Mouse (Mus musculus) MEL (cell line): ENCODE data around the gene Rabgap1l. TPM values are rescaled to one million over a fixed set of nuclear protein-coding genes. Genes with fewer than 3 reads are reported as not detected.

Source experiments
- DNase-seq: peaks from one replicate; pipeline ENCODE4 v3.0.0; 2011; ENCODE audit warnings: low read depth, low spot score
- H3K27ac ChIP-seq: 2 replicates; pipeline ENCODE4 v1.5.1; 2012; ENCODE audit warnings: low read depth, mild to moderate bottlenecking, control low read depth, low read length, moderate library complexity; ENCODE audit not compliant: control insufficient read depth
- H3K27me3 ChIP-seq, 2 experiments: fragments of 150-350 bp in 1 of 2; sonication (generic) in 1 of 2; 2 replicates each; pipeline ENCODE4 v1.6.1; 2012; ENCODE audit warnings: low read length in 2 of 2, mild to moderate bottlenecking in 2 of 2, improper control_type of control experiment in 1 of 2, moderate library complexity in 1 of 2; ENCODE audit not compliant: insufficient read depth in 2 of 2, control insufficient read depth in 1 of 2
- H3K36me3 ChIP-seq, 2 experiments: 2 replicates each; pipeline ENCODE4 v1.6.1; 2012 to 2014; ENCODE audit warnings: low read length in 2 of 2, improper control_type of control experiment in 1 of 2, inconsistent platforms in 1 of 2, mild to moderate bottlenecking in 1 of 2; ENCODE audit not compliant: insufficient read depth in 2 of 2, control insufficient read depth in 1 of 2
- H3K4me1 ChIP-seq, 2 experiments: fragments of 150-350 bp in 1 of 2; sonication (generic) in 1 of 2; 2 replicates each; pipeline ENCODE4 v1.6.1; 2012; ENCODE audit warnings: low read length in 2 of 2, improper control_type of control experiment in 1 of 2, mild to moderate bottlenecking in 1 of 2; ENCODE audit not compliant: insufficient read depth in 2 of 2, control insufficient read depth in 1 of 2
- H3K4me3 ChIP-seq, 2 experiments: fragments of 150-350 bp in 1 of 2; sonication (generic) in 1 of 2; 2 replicates each; pipeline ENCODE4 v1.5.1; 2012; ENCODE audit warnings: low read depth in 2 of 2, low read length in 2 of 2, mild to moderate bottlenecking in 2 of 2, moderate library complexity in 2 of 2, control low read depth in 1 of 2, improper control_type of control experiment in 1 of 2; ENCODE audit not compliant: control insufficient read depth in 1 of 2, insufficient read depth in 1 of 2
- H3K79me2 ChIP-seq: 2 replicates; pipeline ENCODE4 v1.6.1; 2012; ENCODE audit warnings: mild to moderate bottlenecking, low read length, moderate library complexity; ENCODE audit not compliant: control insufficient read depth, poor library complexity, insufficient read depth
- H3K9ac ChIP-seq: 2 replicates; pipeline ENCODE4 v1.6.1; 2012; ENCODE audit warnings: low read depth, mild to moderate bottlenecking, control low read depth, low read length, moderate library complexity; ENCODE audit not compliant: control insufficient read depth, poor library complexity, severe bottlenecking
- H3K9me3 ChIP-seq: fragments of 150-350 bp; sonication (generic); replicated peaks from 2 replicates; pipeline ENCODE4 v1.6.1; 2012; ENCODE audit warnings: mild to moderate bottlenecking, low read length, improper control_type of control experiment, moderate library complexity; ENCODE audit not compliant: insufficient read depth
- CHD1 ChIP-seq: IDR thresholded peaks from 2 replicates; pipeline ENCODE4 v1.6.1; 2012; ENCODE audit warnings: low read depth, mild to moderate bottlenecking, inconsistent platforms, low read length, improper control_type of control experiment
- ELF1 ChIP-seq: IDR thresholded peaks from 2 replicates; pipeline ENCODE4 v1.6.1; 2014; ENCODE audit warnings: low read depth, mild to moderate bottlenecking, inconsistent platforms, low read length, improper control_type of control experiment, moderate library complexity
- ETS1 ChIP-seq: IDR thresholded peaks from 2 replicates; pipeline ENCODE4 v1.6.1; 2012; ENCODE audit warnings: low read depth, mild to moderate bottlenecking, inconsistent platforms, low read length, improper control_type of control experiment, moderate library complexity
- HCFC1 ChIP-seq: IDR thresholded peaks from 2 replicates; pipeline ENCODE4 v1.6.1; 2012; ENCODE audit warnings: low read depth, mild to moderate bottlenecking, inconsistent platforms, low read length, improper control_type of control experiment, moderate library complexity
- JUND ChIP-seq: IDR thresholded peaks from 2 replicates; pipeline ENCODE4 v1.6.1; 2011; ENCODE audit warnings: low read depth, mild to moderate bottlenecking, improper control_type of control experiment, low read length
- MAZ ChIP-seq: IDR thresholded peaks from 2 replicates; pipeline ENCODE4 v1.6.1; 2012; ENCODE audit warnings: low read depth, mild to moderate bottlenecking, inconsistent platforms, low read length, improper control_type of control experiment
- MYC ChIP-seq: IDR thresholded peaks from 2 replicates; pipeline ENCODE4 v1.6.1; 2011; ENCODE audit warnings: low read depth, mild to moderate bottlenecking, low read length, improper control_type of control experiment, moderate library complexity
- NELFE ChIP-seq: IDR thresholded peaks from 2 replicates; pipeline ENCODE4 v1.6.1; 2011; ENCODE audit warnings: low read depth, low read length, improper control_type of control experiment
- NRF1 ChIP-seq: IDR thresholded peaks from 2 replicates; pipeline ENCODE4 v1.6.1; 2014; ENCODE audit warnings: low read depth, mild to moderate bottlenecking, inconsistent platforms, low read length, improper control_type of control experiment, moderate library complexity; ENCODE audit not compliant: poor library complexity, insufficient read depth, severe bottlenecking
- POLR2A ChIP-seq, 2 experiments: IDR thresholded peaks; 2 replicates each; pipeline ENCODE4 v1.6.1; 2011 to 2012; ENCODE audit warnings: low read length in 2 of 2, mild to moderate bottlenecking in 2 of 2, control low read depth in 1 of 2, improper control_type of control experiment in 1 of 2, low read depth in 1 of 2, moderate library complexity in 1 of 2; ENCODE audit not compliant: control insufficient read depth in 1 of 2, insufficient read depth in 1 of 2, poor library complexity in 1 of 2
- POLR2AphosphoS5 ChIP-seq: IDR thresholded peaks from 2 replicates; pipeline ENCODE4 v1.6.1; 2012; ENCODE audit warnings: low read depth, borderline replicate concordance, mild to moderate bottlenecking, inconsistent platforms, low read length, moderate library complexity, mixed read lengths
- USF1 ChIP-seq: IDR thresholded peaks from 2 replicates; pipeline ENCODE4 v1.6.1; 2014; ENCODE audit warnings: low read depth, mild to moderate bottlenecking, inconsistent platforms, low read length, improper control_type of control experiment, moderate library complexity
- USF2 ChIP-seq, 2 experiments: IDR thresholded peaks; 2 replicates each; pipeline ENCODE4 v1.6.1; 2011 to 2012; ENCODE audit warnings: improper control_type of control experiment in 2 of 2, low read length in 2 of 2, borderline replicate concordance in 1 of 2, inconsistent platforms in 1 of 2, low read depth in 1 of 2, mild to moderate bottlenecking in 1 of 2; ENCODE audit not compliant: insufficient read depth in 1 of 2
- ZC3H11A ChIP-seq: IDR thresholded peaks from 2 replicates; pipeline ENCODE4 v1.6.1; 2012; ENCODE audit warnings: low read depth, mild to moderate bottlenecking, inconsistent platforms, low read length, improper control_type of control experiment
- ZMIZ1 ChIP-seq: IDR thresholded peaks from 2 replicates; pipeline ENCODE4 v1.6.1; 2012; ENCODE audit warnings: low read depth, mild to moderate bottlenecking, inconsistent platforms, low read length, improper control_type of control experiment, moderate library complexity
- ZNF384 ChIP-seq: IDR thresholded peaks from 2 replicates; pipeline ENCODE4 v1.6.1; 2012; ENCODE audit warnings: low read depth, mild to moderate bottlenecking, inconsistent platforms, low read length, improper control_type of control experiment
- polyA plus RNA-seq, 2 experiments: library from polyadenylated mRNA; stranded (reverse) in 1 of 2; unstranded in 1 of 2; fragments of >175 nt in 1 of 2; fragments of >200 nt in 1 of 2; gene quantifications; 2 replicates each; pipeline versions ENCODE4 v1.2.1 to v1.2.4; 2012; ENCODE audit warnings: low replicate concordance in 2 of 2, low read depth in 1 of 2; ENCODE audit not compliant: insufficient read length in 2 of 2, insufficient read depth in 1 of 2, missing spikeins in 1 of 2
- total RNA-seq: library from RNA; depleted of rRNA; stranded (reverse); fragments of 300-350 nt; gene quantifications from 2 replicates; pipeline ENCODE4 v1.2.3, GENCODE M21; 2012

Rabgap1l gene
- total and polyA plus RNA-seq, 3 experiments, result 24.1 to 26.2 TPM; not detected in 1

DNA sequence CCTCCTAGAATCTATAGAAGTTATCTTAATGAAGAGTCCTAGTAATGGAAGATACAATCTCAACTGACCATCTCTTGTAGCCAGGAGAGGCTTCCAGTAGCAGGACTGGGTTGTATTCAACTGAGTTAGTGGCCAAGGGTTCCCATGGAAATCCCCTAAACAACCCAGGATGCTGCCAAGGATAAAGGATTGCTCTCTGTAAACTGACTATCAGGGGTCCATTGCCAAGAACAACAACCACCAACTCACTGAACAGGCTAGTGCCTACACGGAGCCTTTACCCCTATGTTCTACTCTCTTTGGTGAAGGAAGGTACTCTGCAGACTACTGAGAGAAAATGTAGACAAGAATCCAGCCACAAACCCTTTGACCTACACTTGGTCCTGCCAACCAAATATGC lies 18.8 kb downstream of the Rabgap1l start:
- peaks cover 22% of the 10 kb centered on the region for H3K79me2 ChIP-seq
- no peak overlapping the region for H3K27ac ChIP-seq
- TF ChIP-seq POLR2AphosphoS5, result no peak
- TF ChIP-seq CHD1, result no peak
- no peak for TF ChIP-seq ZNF384
- no peak for TF ChIP-seq ZC3H11A
- no peak for TF ChIP-seq HCFC1
- TF ChIP-seq USF2 (IDR thresholded peaks at IDR 0.05; ENCODE audit: borderline replicate concordance in 1 of 2, insufficient read depth in 1 of 2, low read depth in 1 of 2, low read length in 2 of 2), result no peak
- no peak for TF ChIP-seq JUND
- no peak for TF ChIP-seq ELF1
- H3K4me1 ChIP-seq, result peaks cover 0 to 2% of the 10 kb centered on the region in 2 experiments; a peak in 1 of 4 replicates
- no peaks in the 10 kb centered on the region for H3K9me3 ChIP-seq
- H3K9ac ChIP-seq, result no peak overlapping the region
- H3K4me3 ChIP-seq, result no peak overlapping the region
- H3K27me3 ChIP-seq, result no peaks in the 10 kb centered on the region
- no peak for DNase-seq
- peaks cover 3 to 7% of the 10 kb centered on the region in 2 experiments for H3K36me3 ChIP-seq

DNA sequence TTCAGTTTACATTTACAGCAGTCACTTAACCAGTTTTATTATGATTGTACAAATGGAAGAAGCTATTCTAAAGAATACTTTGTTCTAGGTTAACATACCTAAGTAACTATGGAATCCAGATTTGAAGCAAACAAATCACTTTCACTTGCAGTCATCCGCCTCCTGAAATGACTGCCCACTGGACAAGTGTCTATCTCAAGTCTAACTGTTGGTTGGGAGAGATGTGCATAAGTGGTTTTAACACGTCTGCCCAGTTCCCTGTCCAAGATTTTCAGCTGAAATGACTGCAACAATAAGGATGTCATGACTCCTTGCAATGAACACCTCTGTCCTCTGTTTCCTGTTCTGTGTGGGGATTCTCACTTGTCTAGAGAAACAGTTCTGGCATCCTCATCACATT lies 27.4 kb downstream of the Rabgap1l start:
- TF ChIP-seq ZNF384 (no peak), MAZ (no peak), USF1 (no peak), ZMIZ1 (no peak), POLR2A (IDR thresholded peaks at IDR 0.05; ENCODE audit: control insufficient read depth in 1 of 2, insufficient read depth in 1 of 2, low read depth in 1 of 2, low read length in 2 of 2, poor library complexity in 1 of 2) (no peak), ETS1 (no peak), NELFE (no peak), MYC (no peak), NRF1 (no peak)
- H3K4me1 ChIP-seq, result 0 out of 4 replicates have a peak, but pooled peaks cover 0 to 2% of the 10 kb centered on the region in 2 experiments
- no peak overlapping the region for H3K4me3 ChIP-seq
- no peaks in the 10 kb centered on the region for H3K9me3 ChIP-seq
- H3K27me3 ChIP-seq, result no peaks in the 10 kb centered on the region
- no peak overlapping the region for H3K27ac ChIP-seq
- H3K79me2 ChIP-seq, result peaks cover 13% of the 10 kb centered on the region
- H3K36me3 ChIP-seq, result peaks cover 0 to 2% of the 10 kb centered on the region in 2 experiments; a peak in 1 of 4 replicates
- no peak for DNase-seq
- no peak overlapping the region for H3K9ac ChIP-seq
